Mouse (Mus musculus): ENCODE measurements at regions not wholly inside any gene's neighbourhood (a gene's known extent, or its start where the extent isn't known, plus 50 kb on each side); places are given as distances from the start of the nearest gene placed in this dataset.

DNA sequence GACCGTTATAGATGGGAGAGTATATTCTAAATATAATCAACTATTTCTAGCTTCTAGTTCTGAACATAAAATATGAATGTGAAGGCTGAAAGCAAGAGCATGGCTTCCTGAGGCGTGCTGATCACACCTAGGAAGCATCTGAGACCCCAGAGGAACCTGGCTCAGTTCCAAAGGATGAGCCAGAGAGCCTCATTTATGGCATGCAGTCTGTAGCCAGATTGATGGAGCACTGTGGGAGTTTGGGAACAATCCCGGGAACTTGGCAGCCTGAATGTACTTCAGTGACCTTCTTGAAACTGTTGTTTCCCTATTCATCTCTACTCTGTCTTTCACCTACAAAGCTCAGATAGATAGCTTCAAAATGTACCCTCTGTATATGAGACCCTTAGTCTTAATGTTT, 186.6 kb upstream of the Hs3st4 start:
- no peak for TF ChIP-seq CTCF (IDR thresholded peaks at IDR 0.05; ENCODE audit: low read depth)
- no peak for TF ChIP-seq EP300 (IDR thresholded peaks at IDR 0.05; ENCODE audit: low read depth)

Measured in liver, embryonic 14.5 days (tissue).